Mouse (Mus musculus) hindbrain, postnatal 0 days (tissue): ENCODE data around the gene Rbm4. TPM values are rescaled to one million over a fixed set of nuclear protein-coding genes. Genes with fewer than 3 reads are reported as not detected.

Experiments used
- ATAC-seq: fragments of 200-750 bp; cut with Nextera tagmentation; 2 replicates; pipeline ENCODE4 v1.8.0; 2017; ENCODE audit warnings: mild to moderate bottlenecking, moderate TSS enrichment, moderate library complexity
- DNase-seq: peaks from one replicate; pipeline ENCODE4 v3.0.0-alpha.2; 2015; ENCODE audit warnings: low spot score
- H3K27ac ChIP-seq: fragments of 300-500 bp; sonication (generic); 2 replicates; pipeline ENCODE4 v1.5.1; 2014; ENCODE audit warnings: mild to moderate bottlenecking
- H3K27me3 ChIP-seq: fragments of 300-500 bp; sonication (generic); 2 replicates; pipeline ENCODE4 v1.6.1; 2014; ENCODE audit warnings: low read length, mixed read lengths; ENCODE audit not compliant: insufficient read depth
- H3K36me3 ChIP-seq: fragments of 300-500 bp; sonication (generic); 2 replicates; pipeline ENCODE4 v1.6.1; 2014; ENCODE audit warnings: low read length, mixed read lengths; ENCODE audit not compliant: insufficient read depth
- H3K4me1 ChIP-seq: fragments of 300-500 bp; sonication (generic); 2 replicates; pipeline ENCODE4 v1.6.1; 2014; ENCODE audit warnings: antibody characterized with exemption, low read length, mixed read lengths; ENCODE audit not compliant: insufficient read depth
- H3K4me2 ChIP-seq: fragments of 300-500 bp; sonication (generic); 2 replicates; pipeline ENCODE4 v1.6.1; 2014; ENCODE audit warnings: low read depth, mild to moderate bottlenecking, low read length, moderate library complexity, mixed read lengths
- H3K4me3 ChIP-seq: fragments of 300-500 bp; sonication (generic); 2 replicates; pipeline ENCODE4 v1.5.1; 2014; ENCODE audit warnings: low read length
- H3K9ac ChIP-seq: fragments of 300-500 bp; sonication (generic); replicated peaks from 2 replicates; pipeline ENCODE4 v1.6.1; 2014; ENCODE audit warnings: mild to moderate bottlenecking, low read length, moderate library complexity, mixed read lengths
- H3K9me3 ChIP-seq: fragments of 300-500 bp; sonication (generic); 2 replicates; pipeline ENCODE4 v1.6.1; 2016; ENCODE audit warnings: low read length, mixed read lengths
- CTCF ChIP-seq: IDR thresholded peaks from 2 replicates; pipeline ENCODE4 v1.5.1; 2016; ENCODE audit warnings: antibody characterized with exemption, control low read depth, low read depth
- WGBS: fragments of 180-500 bp; shearing (Covaris S2); extraction: QIAGEN DNeasy Blood & Tissue Kit; methylation state at CpG from one replicate; pipeline ENCODE4 v1.1.7; 2014; 5-methylcytosine and 5-hydroxymethylcytosine counted together
- polyA plus RNA-seq: library from polyadenylated mRNA; unstranded; fragments of >200 nt; fragmentation: Nextera tagmentation; extraction: Ambion mirVana; gene quantifications from 2 replicates; pipeline ENCODE4 v1.2.1, GENCODE M21; 2015
- total RNA-seq: library from RNA; depleted of rRNA; stranded (reverse); fragments of >200 nt; gene quantifications from 2 replicates; pipeline ENCODE4 v1.2.3, GENCODE M21; 2014

Gene Rbm4
- total and polyA plus RNA-seq, 2 experiments from 2014 or later, result 40.9 to 85.6 TPM

- Histone ChIP-seq H3K4me2 (peak within 1 kb of the TSS; percentile 78), H3K9ac (peak within 1 kb of the TSS; percentile 75), H3K27me3 (no peaks in the 10 kb centered on the region), H3K4me3 (peak within 1 kb of the TSS; percentile 76), H3K4me1 (peaks cover 8% of the 10 kb centered on the region; the same call in 1 of the 2 replicates), H3K27ac (peak within 1 kb of the TSS; percentile 95), H3K36me3 (peaks cover 6% of the 10 kb centered on the region; the same call in 1 of the 2 replicates), H3K9me3 (no peaks in the 10 kb centered on the region)
- ATAC-seq, result peak; percentile 98
- under 1% methylated on average over 56 of the region's 65 CpGs for WGBS
- TF ChIP-seq CTCF, result no peak
- peak; percentile 100 for DNase-seq
These were observed 37.3 kb downstream of the Rbm4 start, which contains the start of gene Rbm4b for GRCm38 (mm10) chr19:4756193-4756911. Gene Rbm4b (plus strand): TSS chr19:4756497.

GRCm38 (mm10) chr19:4755565-4756192 is 38.0 kb downstream of the Rbm4 start:
- Histone ChIP-seq H3K4me3 (peak overlapping the region; percentile 76), H3K4me1 (peaks cover 8% of the 10 kb centered on the region; the same call in 1 of the 2 replicates), H3K4me2 (peak overlapping the region; percentile 78), H3K36me3 (peaks cover 13% of the 10 kb centered on the region; the same call in 1 of the 2 replicates), H3K9me3 (no peaks in the 10 kb centered on the region), H3K27ac (peak overlapping the region; percentile 95), H3K9ac (peak overlapping the region; percentile 75), H3K27me3 (no peaks in the 10 kb centered on the region)
- DNase-seq (peak; percentile 94), ATAC-seq (peak; percentile 58)
- peak; percentile 96 for TF ChIP-seq CTCF
- WGBS, result under 1% methylated on average over 10 of the region's 10 CpGs

- Histone ChIP-seq H3K36me3 (peaks cover 62% of the 10 kb centered on the region), H3K4me3 (no peak overlapping the region), H3K27me3 (no peaks in the 10 kb centered on the region), H3K4me2 (no peak overlapping the region), H3K4me1 (no peaks in the 10 kb centered on the region), H3K27ac (no peak overlapping the region), H3K9me3 (no peaks in the 10 kb centered on the region), H3K9ac (no peak overlapping the region)
- ATAC-seq (no peak), DNase-seq (no peak)
- no peak for TF ChIP-seq CTCF
- WGBS, result 85% methylated on average over 6 of the region's 6 CpGs
These were observed 43.7 kb downstream of the Rbm4 start for GRCm38 (mm10) chr19:4749975-4750374.

GRCm38 (mm10) chr19:4748493-4748892 is 45.2 kb downstream of the Rbm4 start:
- Histone ChIP-seq H3K27me3 (no peaks in the 10 kb centered on the region), H3K9me3 (no peaks in the 10 kb centered on the region), H3K27ac (no peak overlapping the region), H3K4me1 (no peaks in the 10 kb centered on the region), H3K4me2 (no peak overlapping the region), H3K36me3 (peaks cover 69% of the 10 kb centered on the region), H3K9ac (no peak overlapping the region), H3K4me3 (no peak overlapping the region)
- ATAC-seq, result no peak
- DNase-seq, result no peak
- 86% methylated on average over 10 of the region's 10 CpGs for WGBS
- TF ChIP-seq CTCF, result no peak

GRCm38 (mm10) chr19:4747631-4748312 is 45.9 kb downstream of the Rbm4 start:
- Histone ChIP-seq H3K4me2 (no peak overlapping the region), H3K4me1 (no peaks in the 10 kb centered on the region), H3K9ac (no peak overlapping the region), H3K4me3 (no peak overlapping the region), H3K36me3 (peaks cover 71% of the 10 kb centered on the region), H3K27ac (no peak overlapping the region), H3K9me3 (no peaks in the 10 kb centered on the region), H3K27me3 (no peaks in the 10 kb centered on the region)
- no peak for ATAC-seq
- WGBS, result 87% methylated on average over 9 of the region's 9 CpGs
- no peak for DNase-seq
- TF ChIP-seq CTCF, result no peak

GRCm38 (mm10) chr19:4746611-4747010 is 47.1 kb downstream of the Rbm4 start:
- H3K4me3 ChIP-seq, result no peak overlapping the region
- H3K4me2 ChIP-seq, result no peak overlapping the region
- H3K4me1 ChIP-seq, result no peaks in the 10 kb centered on the region
- TF ChIP-seq CTCF, result no peak
- peaks cover 79% of the 10 kb centered on the region for H3K36me3 ChIP-seq
- no peaks in the 10 kb centered on the region for H3K9me3 ChIP-seq
- DNase-seq (peak; percentile 19), ATAC-seq (0 out of 2 replicates have a peak, but pooled peaks have one; percentile 36)
- WGBS, result 68% methylated on average over 14 of the region's 14 CpGs
- H3K9ac ChIP-seq, result no peak overlapping the region
- H3K27me3 ChIP-seq, result no peaks in the 10 kb centered on the region
- H3K27ac ChIP-seq, result no peak overlapping the region
